Mouse (Mus musculus) liver, postnatal 0 days (tissue): ENCODE measurements at regions not wholly inside any gene's neighbourhood (a gene's known extent, or its start where the extent isn't known, plus 50 kb on each side); places are given as distances from the start of the nearest gene placed in this dataset.

Experiments
- CTCF ChIP-seq: sonication (generic); IDR thresholded peaks from 2 replicates; pipeline ENCODE4 v1.5.1; 2016; ENCODE audit warnings: antibody characterized with exemption, low read depth
- EP300 ChIP-seq: IDR thresholded peaks from 2 replicates; pipeline ENCODE4 v1.6.1; 2016; ENCODE audit warnings: antibody characterized with exemption, low read depth, mild to moderate bottlenecking

- TF ChIP-seq CTCF = no peak
- no peak for TF ChIP-seq EP300
Observed at GRCm38 (mm10) chr3:60184481-60184880, 102.8 kb downstream of the Sucnr1 start.
